Mouse (Mus musculus): Measurements from ENCODE around the gene Mrpl4.

- TF ChIP-seq CTCF (IDR thresholded peaks at IDR 0.05; ENCODE audit: low read depth) = no peak
- no peak for TF ChIP-seq EP300 (IDR thresholded peaks at IDR 0.05; ENCODE audit: low read depth)
Measured at GRCm38 (mm10) chr9:20993165-20993898, 9.2 kb upstream of the Mrpl4 start.
